Mouse (Mus musculus): Measurements from ENCODE around the gene Thra.

Thra gene

DNA sequence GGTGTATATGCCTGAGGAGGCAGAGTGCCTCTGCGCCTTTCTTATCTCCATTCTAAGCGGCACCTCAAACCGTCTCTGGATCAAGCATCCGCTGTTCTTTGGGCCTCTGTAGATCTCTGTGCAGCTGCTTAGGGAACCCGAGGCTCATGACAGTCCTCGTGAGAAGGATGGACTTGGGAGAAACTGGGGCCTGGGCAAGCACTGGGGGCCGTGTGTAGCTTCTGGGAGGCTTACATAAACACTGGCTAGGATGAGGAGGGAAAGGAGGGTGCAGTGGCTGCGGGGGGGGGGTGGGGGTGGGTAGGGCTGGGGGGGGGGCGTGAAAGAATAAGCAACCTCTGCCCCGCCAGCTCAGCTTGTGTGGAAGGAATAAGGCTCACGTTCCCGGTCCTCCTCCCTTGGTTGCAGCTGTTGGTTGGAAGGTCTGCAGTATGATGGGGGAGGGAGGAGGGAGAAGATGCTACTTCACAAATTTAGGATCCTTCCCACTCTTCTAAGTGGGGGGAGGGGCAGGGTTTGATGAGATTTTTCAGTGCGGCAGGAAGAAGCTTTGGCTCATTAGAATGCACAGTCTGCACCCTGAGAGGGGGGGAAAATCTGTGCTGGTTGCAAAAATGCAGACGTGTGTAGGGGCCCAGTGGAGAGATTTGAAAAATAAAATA lies 41.5 kb downstream of the Thra start:
- DNase-seq, result peak; percentile 64

DNA sequence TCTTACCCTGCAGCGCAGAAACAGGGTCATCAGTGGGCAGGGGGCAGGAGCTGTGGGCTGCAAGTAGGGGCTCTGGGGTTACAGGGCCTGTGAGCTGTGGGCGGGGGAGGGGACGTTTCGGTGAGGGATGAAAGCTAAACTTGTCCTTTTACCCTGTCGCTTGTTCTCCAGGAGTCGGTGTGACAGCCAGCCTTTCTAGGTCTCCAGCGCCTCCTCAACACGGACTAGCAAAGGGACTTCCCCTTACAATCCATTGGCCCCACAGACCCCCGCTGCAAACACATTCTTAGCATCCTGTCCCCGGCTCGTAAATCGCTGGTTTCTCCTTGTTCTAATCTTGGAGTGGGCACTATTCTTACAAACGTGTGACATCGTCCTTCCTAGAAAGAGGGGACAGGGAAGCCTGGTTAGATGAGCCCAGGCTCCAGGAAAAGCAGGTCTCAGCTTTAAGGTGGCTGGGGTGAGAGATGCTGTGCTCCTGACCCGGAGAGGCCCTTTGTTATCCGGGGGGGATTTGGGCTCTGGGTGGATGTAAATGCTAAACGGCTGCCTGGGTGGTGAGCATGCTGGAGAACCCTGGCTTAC lies 42.3 kb downstream of the Thra start:
- peak; percentile 52 for DNase-seq

DNA sequence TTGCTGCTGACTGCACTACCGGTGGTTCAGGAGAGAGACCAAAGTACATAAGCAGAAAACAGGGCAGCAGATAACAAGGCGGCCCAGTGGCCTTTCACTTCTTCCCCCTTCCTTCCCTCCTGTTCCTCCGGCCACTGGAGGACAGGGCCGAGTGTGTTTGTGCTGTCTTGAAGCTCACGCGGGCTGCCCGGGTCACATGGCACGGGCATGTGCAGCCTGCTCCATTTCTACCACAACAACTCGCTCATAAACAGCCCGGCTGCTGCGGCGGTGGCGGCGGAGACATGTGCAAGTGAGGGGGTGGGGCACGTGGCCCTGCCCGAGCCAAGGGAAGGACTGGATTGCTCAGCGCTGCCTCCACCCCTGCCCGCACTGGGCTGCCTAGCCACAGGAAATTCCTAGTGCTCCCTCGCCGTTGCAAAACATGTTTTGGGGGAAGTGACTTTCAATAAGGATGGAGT lies 42.8 kb downstream of the Thra start:
- DNase-seq, result peak; percentile 84

- no peak for DNase-seq
Observed at GRCm38 (mm10) chr11:98784139-98784538, 43.7 kb downstream of the Thra start.

- DNase-seq, result peak; percentile 21
Observed at GRCm38 (mm10) chr11:98785214-98785613, 44.8 kb downstream of the Thra start.

DNA sequence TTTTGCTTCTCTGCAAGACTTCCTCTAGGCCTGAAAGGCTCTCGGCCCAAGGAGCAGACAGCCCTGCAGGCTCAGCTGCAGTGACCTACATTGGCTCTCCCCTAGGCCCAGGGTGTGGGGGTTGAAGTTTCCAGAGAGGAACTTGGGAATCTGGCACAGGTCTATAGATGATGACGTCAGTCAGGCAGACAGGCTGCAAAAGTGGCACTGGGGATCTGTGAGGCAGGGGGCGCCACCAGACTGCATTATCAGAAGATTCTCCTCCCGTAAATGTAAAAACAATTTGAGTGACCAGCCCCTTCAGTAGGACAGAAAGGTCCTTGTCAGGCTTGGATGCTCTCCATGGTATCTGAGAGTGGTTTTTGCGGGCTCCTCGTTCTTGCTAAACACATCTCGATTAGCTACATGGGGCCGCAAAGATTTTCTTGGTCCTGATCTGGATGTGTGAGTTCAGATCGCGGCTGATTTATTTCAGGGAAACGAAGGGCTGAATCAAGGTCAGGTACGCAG lies 45.4 kb downstream of the Thra start:
- peak; percentile 83 for DNase-seq

GRCm38 (mm10) chr11:98786359-98787214 lies 46.1 kb downstream of the Thra start:
- DNase-seq, result peak; percentile 89

- no peak for DNase-seq
Observed at GRCm38 (mm10) chr11:98787229-98787628, 46.8 kb downstream of the Thra start.

- DNase-seq, result no peak
Observed at GRCm38 (mm10) chr11:98787691-98788090, 47.3 kb downstream of the Thra start.

GRCm38 (mm10) chr11:98788139-98788538 lies 47.7 kb downstream of the Thra start:
- DNase-seq, result no peak

- peak; percentile 72 for DNase-seq
Observed at GRCm38 (mm10) chr11:98788550-98789218, 48.2 kb downstream of the Thra start.

DNA sequence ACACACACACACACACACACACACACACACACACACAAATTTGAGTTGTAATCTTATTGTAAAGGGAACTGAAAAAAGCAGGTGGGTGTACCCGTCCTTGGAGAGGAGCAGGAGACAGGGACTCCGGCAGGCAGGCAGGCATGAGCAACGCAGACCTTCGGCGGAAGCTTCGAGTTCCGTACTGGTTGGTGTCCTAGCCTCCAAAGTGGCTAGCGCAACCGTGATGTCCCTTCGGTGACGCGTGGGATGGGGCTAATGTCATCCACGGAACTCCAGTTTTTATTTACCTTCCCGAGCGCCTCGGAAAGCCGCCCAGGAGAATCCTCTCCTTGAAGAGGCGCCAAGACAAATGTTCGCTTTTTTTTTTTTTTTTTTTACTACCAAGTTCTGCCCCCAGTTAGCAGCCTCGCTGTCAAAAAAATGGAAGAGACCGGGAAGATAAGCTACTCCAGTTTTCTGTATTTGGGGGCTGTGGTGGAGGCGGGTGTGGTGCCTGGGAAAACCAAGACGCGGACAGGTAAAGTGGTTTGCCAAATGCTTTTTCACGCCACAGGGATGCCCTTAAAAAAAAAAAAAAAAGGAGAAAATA lies 48.9 kb downstream of the Thra start:
- DNase-seq, result peak; percentile 23

DNA sequence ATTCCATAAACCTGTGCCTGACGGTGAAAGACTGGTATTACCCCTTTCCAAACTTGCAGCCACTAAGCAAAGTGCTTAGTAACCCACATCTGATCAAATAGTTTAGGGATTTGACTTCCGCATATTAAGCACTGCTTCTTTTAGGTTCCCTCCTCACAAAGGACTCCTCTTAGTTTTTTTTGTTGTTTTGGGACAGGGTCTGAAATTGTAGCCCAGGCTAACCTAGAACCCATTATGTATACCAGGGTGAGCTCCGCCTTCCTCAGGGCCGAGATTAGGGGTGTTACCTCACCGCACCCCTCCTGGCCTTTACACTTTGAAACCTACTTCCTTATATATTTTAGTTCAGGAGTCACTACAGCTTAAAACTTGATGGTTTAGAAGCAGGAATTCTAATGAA lies 49.4 kb downstream of the Thra start:
- DNase-seq, result no peak

GRCm38 (mm10) chr11:98790631-98791205 lies 50.3 kb downstream of the Thra start:
- no peak for DNase-seq

DNA sequence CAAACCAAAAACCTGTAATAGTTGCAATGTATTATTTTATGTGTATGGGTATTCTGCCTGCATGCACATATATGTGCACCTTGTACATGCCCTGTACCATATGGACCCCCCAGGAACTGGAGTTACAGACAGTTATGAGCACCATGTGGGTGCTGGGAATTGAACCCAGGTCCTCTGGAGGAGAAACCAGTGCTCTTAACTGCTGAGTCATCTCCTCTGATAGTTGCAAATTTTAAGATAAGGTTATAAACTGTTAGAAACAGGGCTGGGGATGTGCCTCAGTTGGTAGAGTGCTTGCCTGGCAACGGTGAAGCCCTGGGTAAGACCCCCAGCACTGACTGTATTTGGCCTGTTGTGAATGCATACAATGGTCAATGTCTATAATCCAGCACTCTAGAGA lies 51.0 kb downstream of the Thra start:
- no peak for DNase-seq

DNA sequence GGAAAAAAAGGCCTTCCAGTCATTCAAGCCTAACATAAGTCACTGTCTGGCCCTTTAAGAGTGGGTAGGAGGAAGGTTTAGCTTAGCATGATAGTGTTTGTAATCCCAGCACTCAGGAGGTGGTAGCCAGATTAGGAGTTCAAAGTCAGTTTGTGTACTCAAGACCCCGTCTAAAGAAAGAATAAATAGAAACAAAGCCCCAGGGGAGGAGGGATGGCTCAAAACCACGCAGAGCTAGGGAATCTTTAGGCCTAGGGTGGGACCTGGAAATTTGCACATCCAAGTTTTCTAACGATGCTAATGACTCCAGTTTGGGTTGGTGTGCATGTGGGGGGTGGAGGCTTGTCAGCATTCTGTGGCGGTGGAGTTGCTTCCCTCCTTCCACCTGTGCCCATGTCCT lies 51.6 kb downstream of the Thra start:
- DNase-seq, result no peak

GRCm38 (mm10) chr11:98794469-98795014 lies 54.1 kb downstream of the Thra start:
- DNase-seq, result no peak

DNA sequence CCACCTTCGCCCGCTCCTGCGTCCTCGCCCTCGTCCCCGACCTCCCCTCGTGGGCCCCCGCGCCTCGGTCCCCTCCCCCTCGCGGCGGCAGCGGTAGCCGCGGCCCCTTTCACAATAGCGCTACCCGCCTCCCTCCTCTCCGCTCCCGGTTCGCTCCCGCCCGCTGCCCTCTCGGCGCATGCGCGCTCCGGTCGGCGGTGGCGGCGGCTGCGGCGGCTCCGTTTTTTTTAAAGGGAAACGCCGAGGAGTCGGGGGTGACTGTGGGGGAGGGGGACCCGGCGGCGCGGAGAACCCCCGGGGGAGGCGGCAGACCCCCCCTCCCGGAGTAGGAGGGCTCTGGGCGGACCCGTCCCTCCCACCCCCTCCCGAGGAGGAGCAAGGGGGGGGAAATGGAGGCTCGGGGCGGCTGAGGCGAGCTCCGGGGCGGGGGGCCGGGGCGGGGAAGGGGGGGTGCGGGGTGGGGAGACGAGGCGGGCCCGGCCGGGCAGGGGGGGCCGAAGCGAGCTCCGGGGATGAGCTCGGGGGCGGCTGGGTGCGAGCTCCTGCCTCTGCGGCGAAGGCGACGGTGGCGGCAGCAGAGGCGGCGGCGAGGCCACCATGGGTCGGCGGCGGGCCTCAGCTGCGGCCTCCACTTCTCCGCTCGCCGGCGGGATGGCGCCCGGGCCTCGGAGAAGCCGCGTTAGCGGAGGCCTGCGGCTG lies 54.7 kb downstream of the Thra start, which contains the start of gene Msl1:
Gene Msl1 (plus strand): TSS at position 502 of the 699 bp plus-strand sequence.
- peak; percentile 92 for DNase-seq

DNA sequence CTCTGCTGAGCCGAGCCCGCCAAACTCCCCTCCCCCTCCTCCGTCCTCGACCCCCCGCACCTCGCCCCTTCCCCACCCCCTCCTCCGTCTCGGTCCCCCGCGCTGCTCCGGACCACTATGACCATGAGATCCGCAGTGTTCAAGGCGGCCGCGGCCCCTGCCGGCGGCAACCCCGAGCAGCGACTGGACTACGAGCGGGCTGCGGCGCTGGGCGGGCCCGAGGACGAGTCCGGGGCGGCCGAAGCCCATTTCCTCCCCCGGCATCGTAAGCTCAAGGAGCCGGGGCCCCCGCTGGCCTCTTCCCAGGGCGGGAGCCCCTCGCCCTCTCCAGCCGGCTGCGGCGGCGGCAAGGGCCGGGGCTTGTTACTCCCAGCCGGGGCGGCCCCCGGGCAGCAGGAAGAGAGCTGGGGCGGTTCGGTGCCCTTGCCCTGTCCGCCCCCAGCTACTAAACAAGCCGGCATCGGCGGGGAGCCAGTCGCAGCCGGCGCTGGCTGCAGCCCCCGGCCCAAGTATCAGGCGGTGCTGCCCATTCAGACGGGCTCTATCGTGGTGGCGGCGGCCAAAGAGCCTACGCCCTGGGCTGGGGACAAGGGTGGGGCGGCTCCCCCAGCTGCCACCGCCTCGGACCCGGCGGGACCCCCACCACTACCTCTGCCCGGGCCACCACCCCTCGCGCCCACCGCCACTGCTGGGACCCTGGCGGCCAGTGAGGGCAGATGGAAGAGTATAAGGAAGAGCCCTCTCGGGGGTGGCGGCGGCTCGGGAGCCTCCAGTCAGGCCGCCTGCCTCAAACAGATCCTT lies 55.5 kb downstream of the Thra start:
- peak; percentile 50 for DNase-seq

DNA sequence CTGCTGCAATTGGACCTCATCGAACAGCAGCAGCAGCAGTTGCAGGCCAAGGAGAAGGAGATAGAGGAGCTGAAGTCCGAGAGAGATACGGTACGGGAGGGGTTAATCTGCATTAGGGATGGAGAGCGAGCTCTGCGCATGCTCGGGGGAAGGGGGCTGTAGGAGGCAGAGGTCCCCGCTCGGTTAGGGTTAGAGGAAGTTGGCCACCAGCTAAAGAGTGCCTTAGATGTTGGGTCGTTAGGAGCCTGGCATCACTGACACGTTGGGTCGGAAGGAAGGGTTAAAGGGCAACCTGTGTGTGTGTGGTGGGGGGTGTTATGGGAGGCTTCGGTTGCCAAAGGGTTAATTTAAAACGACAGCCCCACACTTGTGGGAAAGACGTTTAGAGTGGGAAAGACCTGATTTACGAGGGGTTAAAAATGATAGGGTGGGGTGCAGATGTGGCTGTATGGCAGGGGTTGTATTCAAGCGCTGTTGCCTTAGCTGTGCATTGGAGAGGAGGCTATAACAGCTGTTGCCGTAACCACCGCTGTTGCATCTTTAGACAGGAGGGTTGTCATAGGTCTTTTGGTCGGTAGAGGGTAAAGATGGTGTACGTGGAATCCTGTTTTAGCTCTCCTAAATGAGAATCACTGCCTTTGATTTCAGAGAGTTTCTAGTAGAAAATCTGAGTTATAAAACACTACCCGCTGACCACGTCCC lies 56.2 kb downstream of the Thra start:
- DNase-seq, result peak; percentile 83

Measured in right cerebral cortex, postnatal 4 days (tissue).